Mouse (Mus musculus) ES-E14 (cell line): ENCODE data around the gene Atg4c.

ENCODE experiments used
- CHD2 ChIP-seq: IDR thresholded peaks from 2 replicates; pipeline ENCODE4 v1.6.1; 2014; ENCODE audit warnings: mild to moderate bottlenecking, low read depth, low read length, inconsistent platforms
- HCFC1 ChIP-seq: IDR thresholded peaks from 2 replicates; pipeline ENCODE4 v1.6.1; 2012; ENCODE audit warnings: low read length, inconsistent platforms, borderline replicate concordance; ENCODE audit not compliant: insufficient read depth
- ZC3H11A ChIP-seq: IDR thresholded peaks from 2 replicates; pipeline ENCODE4 v1.6.1; 2012; ENCODE audit warnings: low read depth, mild to moderate bottlenecking, inconsistent platforms, low read length, borderline replicate concordance
- ZNF384 ChIP-seq: IDR thresholded peaks from 2 replicates; pipeline ENCODE4 v1.6.1; 2012; ENCODE audit warnings: low read depth, low read length, inconsistent platforms

GRCm38 (mm10) chr4:99163001-99163400 lies 30.7 kb upstream of the Atg4c start:
- TF ChIP-seq CHD2 (no peak), ZNF384 (no peak), HCFC1 (no peak), ZC3H11A (no peak)
